Mouse (Mus musculus) induced T-regulatory cell, adult 2 months (primary cell): ENCODE measurements around the gene Tie1.

Experiments used
- DNase-seq: peaks from one replicate; pipeline ENCODE4 v3.0.0-alpha.2; 2012; ENCODE audit warnings: low read depth

Tie1 gene

GRCm38 (mm10) chr4:118476773-118477530, 12.9 kb downstream of the Tie1 start:
- no peak for DNase-seq

DNA sequence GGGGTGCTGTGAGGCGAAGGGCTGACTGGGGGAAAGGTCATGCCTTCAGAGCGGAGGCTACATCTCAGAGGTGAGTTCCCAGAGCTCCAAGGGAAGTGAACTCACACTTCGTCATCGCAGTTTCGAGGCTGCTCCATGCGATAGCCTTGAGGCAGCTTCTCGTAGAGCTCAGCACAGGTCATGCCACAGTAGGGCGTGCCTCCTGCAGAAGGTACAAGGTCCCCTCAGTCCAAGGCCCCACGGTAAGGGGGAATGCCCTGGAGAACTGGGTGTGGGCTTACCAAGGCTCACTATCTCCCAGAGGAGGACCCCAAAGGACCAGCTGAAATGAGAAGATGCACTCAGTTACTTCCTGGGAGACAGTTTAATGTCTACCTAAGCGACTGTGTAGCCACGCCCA, 17.2 kb downstream of the Tie1 start:
- no peak for DNase-seq

DNA sequence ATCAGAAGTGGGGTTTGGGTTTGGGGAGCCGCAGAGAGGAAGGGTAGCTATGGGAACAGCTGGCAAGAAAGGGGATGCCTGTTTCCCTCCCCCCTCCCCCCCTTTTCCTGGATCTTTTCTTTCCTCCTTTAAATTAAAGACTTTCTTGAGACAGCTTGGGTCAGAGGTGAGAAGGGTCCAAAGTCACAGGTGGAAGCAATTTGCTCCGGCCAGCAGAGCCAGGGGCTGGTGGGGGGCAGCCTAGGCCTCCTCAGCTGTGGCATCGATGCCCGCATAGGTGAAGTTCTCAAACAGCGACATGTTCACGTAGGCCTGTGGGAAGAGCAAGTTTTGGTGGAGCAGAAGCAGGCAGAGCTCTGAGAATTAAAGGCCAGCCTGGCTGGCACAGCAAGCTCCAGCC, 18.6 kb downstream of the Tie1 start:
- no peak for DNase-seq

GRCm38 (mm10) chr4:118465697-118466163, 24.1 kb downstream of the Tie1 start:
- no peak for DNase-seq

DNA sequence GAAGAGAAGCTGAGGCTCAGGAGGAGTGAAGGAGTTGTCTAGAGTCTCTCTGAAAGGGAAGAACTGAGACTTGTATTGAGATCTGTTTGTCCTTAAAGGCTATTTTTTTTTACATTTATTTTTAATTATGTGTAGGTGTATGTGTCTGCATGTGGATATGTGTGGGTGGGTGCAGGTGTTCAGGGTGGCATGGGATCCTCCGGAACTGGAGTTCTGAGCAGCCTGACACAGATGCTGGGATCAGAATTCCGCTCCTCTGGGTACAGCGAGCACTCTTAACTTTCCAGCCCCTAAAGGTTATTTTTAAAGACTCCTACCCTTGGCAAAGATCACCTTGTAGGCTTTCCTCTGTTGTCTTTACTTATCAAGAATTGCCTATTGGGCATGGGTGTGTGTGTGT, 24.9 kb downstream of the Tie1 start:
- DNase-seq, result no peak

DNA sequence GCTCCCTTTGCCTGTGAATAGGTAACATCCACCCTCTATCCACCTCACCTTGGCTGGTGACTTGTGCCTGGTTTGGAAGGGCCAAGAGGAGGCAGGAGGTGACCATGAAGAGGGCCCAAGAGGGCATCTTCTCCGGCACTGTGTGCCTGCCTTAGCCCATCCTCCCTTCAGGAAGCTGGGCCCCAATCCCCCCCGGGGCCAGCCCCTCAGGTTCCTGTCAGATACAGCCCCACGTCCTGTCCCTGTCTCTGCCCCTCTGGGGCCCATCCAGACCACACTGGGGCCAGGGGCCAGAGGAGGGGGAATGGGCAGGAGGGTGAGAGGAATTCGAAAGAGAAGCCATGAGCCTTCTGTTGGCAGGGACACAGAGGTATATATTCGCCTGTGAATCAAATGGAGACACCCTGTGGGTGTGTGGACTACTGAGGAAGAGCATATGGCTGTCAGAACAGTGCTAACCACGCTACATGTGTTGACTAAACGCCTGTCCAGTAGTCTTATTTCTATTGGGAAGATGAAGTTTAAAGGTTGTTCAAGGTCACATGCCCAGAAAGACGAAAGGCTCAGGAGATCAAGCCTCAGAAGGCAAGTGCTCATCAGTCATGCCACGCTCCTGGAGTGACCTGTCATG, 32.4 kb downstream of the Tie1 start, which contains the start of gene Mpl:
Gene Mpl (minus strand): TSS at position 169 of the 631 bp plus-strand sequence.
- no peak for DNase-seq

DNA sequence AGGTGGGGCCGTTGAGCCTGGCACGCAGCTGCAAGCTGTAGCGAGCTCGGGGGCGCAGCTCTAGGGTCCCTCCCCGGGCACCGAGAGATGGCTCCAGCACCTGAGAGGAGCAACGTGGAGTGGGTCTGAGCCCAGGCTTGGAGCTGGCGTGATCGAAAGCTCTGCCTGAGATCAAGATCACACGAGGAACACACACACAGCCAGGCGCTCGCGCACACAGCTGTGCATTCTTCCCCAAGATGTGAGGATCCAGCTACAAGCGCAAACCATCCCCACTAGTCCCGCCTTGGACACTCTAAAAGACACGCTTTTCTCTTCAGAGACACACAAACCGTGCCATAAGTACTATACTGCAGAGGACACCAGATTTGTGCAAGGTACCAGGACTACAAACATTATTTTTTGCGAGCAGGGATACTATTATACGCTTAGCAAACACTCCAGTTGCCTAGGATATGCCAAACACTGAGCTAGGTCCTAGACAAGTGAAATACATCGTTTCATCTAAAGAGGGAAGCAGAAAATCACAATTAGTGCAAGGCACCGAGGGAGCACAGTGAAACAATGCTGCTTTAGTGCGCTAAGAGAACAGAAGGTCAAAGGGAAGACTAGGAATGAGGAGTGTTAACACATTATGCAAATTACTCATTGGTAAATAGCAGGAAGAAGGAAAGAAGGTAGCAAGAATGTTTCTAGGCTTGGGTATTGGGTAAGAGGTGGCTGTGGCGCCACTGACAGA, 43.3 kb downstream of the Tie1 start:
- DNase-seq, result no peak

GRCm38 (mm10) chr4:118445781-118446414, 44.0 kb downstream of the Tie1 start:
- DNase-seq, result no peak

DNA sequence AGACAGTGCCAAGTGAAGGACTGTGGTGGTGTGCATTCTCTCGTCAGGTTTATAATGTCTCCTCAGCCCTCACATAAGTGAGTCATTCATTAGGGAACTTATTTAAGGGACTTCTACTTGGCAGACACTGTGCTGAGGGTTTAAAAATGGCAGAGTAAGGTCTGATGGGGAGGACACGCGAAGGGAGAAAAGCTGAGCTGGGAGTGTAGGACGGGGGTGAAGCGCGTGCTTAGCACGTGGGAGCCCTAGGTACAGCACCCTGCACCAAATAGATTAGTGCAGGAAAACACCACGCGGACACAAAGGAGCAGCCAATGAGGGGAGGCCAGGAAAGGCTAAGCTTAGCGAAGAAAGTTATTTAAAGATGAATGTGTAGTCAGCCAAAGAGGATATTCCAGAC, 44.8 kb downstream of the Tie1 start:
- no peak for DNase-seq

GRCm38 (mm10) chr4:118437829-118438253, 52.0 kb downstream of the Tie1 start:
- peak; percentile 68 for DNase-seq

DNA sequence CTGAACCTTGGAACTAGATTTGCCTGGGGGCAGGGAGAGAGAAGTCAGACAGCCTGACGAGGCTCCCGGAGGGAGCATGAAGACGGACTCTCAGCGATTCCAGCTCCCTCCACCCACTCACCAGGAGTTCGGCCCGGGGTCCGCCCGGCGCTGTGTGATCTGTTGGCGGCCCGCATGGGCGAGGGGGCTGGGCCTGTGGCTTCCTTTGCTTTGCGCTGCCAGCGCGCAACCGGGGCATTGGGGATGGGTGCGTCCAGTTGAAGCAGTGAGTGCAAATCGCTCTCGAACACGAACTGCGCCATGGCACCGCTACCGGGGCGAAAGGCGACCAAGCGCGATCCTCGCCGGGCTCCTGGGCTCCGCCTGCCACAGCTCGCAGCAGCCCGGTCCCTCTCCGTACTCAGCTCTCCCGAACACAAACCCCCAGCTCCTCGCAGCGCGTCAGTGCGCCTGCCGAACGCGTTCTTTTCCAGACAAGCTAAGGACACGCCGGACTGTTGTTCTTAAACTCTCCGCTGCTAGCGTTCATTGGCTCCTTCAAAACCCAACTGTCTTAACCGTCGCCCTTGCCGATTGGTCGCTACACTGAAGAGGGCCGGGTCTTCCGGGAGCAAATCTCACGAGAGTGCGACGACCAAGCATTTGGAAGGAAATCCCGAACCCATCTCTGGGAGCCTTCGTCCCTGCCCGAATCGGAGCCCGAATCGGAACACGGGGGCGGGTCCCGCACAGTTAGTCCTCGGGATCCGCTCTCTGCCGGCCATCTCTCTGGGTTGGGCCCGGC, 52.8 kb downstream of the Tie1 start, which contains the start of gene Cdc20:
Gene Cdc20 (minus strand): TSS at position 533 of the 784 bp plus-strand sequence.
- peak; percentile 97 for DNase-seq

DNA sequence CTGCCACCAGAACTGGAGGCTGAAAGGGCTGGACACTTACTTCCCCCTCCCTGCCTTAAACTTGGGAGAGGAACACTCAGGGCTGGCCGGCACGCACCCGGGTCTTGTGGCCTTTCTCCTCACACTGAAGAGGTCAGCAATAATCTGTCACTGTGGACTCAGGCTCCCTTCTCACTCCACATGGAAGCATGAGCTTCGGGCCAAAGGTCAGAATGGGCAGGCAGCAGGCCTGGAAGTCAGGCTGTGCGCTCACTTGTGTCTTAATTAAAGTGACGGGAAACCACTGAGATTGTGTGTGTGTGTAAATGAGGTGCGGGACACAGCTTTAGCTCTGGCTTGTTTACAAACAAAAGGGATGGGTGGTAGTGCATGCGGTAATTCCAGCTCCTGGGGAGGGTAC, 57.5 kb downstream of the Tie1 start:
- no peak for DNase-seq

DNA sequence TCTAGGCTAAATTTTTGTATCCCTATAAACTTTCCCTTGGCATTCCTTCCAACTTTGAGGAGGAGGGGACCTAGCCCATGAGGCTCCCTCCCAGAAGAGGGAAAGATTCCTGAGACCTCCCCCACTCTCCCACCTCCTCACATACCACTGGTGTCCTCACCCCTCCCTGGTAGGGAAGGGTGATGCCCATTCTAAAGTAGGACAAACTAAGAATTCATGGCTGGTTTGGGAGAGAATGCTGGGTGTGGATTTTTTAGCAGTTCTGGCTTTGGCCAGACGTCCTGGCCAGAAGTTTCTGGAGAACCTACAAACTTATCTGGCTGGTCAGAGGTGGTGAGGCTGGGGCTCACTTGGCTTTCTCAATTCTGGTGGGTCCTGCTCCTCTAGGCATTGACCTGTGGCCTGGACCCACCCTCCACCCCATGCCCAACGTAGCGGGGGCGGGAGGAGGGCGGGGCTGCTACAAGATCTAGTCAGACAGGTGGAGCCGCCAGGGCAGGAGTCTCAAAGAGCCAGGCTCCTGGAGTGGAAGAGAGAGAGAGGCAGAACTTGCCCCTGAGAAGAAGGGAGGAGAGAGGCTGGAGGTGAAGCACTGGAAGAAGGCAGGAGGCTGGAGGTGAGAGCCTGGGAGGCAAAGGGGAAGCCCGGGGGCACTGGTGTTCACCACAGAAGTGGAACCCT, 60.5 kb downstream of the Tie1 start:
- DNase-seq, result no peak

- no peak for DNase-seq
Measured at GRCm38 (mm10) chr4:118428531-118429214, 61.2 kb downstream of the Tie1 start.

- peak; percentile 90 for DNase-seq
Measured at GRCm38 (mm10) chr4:118427768-118428451, 62.0 kb downstream of the Tie1 start, which contains the start of gene Elovl1. Gene Elovl1, plus strand, starts transcription at chr4:118428093.

- DNase-seq, result no peak
Measured at GRCm38 (mm10) chr4:118427415-118427767, 62.5 kb downstream of the Tie1 start.

DNA sequence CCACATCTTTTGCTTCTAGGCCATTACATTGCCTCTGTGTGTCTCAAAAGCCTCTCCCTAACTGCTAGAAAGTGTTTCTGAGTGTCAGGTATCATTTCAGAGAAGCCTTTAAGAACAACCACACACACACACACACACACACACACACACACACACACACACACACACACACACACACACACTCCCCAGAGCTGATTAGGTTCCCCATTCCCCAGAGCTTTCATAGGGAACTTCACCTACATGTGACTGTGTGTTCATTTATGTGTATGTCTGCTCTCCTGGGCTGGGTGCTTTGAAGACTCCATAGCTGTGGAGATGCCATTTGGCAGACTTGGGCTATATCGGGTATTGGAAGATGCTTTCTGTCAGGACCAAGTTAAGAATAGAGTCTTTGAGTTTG, 64.5 kb downstream of the Tie1 start:
- no peak for DNase-seq

DNA sequence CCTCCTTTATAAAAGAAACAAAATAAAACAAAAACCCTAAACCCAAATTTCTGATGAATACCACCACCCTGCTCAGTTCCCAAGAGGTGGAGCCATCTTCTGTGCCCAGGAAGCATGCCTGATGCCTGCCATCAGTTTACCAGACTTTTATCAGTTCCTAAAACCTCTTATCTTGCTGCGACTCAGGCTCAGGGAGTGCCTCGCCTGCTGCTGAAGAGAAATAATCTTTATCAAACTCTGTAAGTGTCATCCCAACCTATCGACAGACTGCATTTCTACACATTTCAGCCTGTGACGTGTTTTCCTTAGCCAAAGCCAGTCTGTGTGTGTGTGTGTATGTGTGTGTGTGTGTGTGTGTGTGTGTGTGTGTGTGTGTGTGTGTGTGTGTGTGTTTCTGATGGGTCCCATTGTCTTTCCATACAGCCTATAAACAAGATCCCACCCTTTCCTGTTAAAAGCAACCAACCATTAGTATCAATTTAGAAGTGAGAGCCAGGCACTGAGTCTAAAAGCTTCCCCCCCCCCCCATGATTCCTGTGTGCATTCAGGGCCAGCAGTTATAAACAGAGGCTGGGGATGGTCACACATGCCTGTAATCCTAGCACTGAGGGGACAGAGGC, 65.2 kb downstream of the Tie1 start:
- DNase-seq, result no peak

- DNase-seq, result no peak
Measured at GRCm38 (mm10) chr4:118421384-118421783, 68.5 kb downstream of the Tie1 start.
